Mouse (Mus musculus): Measurements from ENCODE around the gene Olfr615.

DNA sequence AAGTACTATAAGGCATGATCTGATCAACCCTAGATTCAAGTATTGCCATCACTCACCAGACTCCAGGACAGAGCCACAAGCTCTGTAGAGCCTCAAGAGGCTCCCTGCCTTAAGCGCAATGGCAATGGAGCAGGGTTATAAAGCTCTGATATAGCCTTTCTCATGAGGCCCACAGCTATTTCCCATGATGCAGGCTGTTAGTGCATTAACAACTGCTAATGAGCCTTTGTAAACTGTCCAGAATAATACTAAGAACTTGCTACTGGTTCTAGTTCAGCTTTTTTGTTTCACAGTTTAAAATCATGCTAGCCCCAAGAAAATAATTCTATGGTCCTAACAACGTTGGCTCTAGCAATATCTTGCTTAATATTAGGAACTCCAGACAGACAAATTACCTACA is 43.9 kb upstream of the Olfr615 start, which contains the start of gene Olfr610:
- no peak for TF ChIP-seq CTCF (IDR thresholded peaks at IDR 0.05; ENCODE audit: low read depth)
- TF ChIP-seq EP300 (IDR thresholded peaks at IDR 0.05; ENCODE audit: low read depth) = no peak

Data from heart, postnatal 0 days (tissue).